Mouse (Mus musculus) forebrain, embryonic 11.5 days (tissue): ENCODE data around the gene Cmip. TPM values are rescaled to one million over a fixed set of nuclear protein-coding genes. Genes with fewer than 3 reads are reported as not detected.

ENCODE experiments used
- ATAC-seq: fragments of 200-750 bp; cut with Nextera tagmentation; replicated peaks from 2 replicates; pipeline ENCODE4 v1.8.0; 2017; ENCODE audit warnings: moderate TSS enrichment; ENCODE audit not compliant: low FRiP score
- DNase-seq: peaks from one replicate; pipeline ENCODE4 v3.0.0-alpha.2; 2017; ENCODE audit warnings: low spot score
- H3K27ac ChIP-seq: fragments of 300-500 bp; sonication (generic); 2 replicates; pipeline ENCODE4 v1.5.1; 2014; ENCODE audit warnings: low read depth, low read length
- H3K27me3 ChIP-seq: fragments of 300-500 bp; sonication (generic); 2 replicates; pipeline ENCODE4 v1.6.1; 2014; ENCODE audit warnings: mild to moderate bottlenecking, low read length, mixed read lengths; ENCODE audit not compliant: control insufficient read depth, insufficient read depth
- H3K36me3 ChIP-seq: fragments of 300-500 bp; sonication (generic); 2 replicates; pipeline ENCODE4 v1.6.1; 2014; ENCODE audit warnings: mild to moderate bottlenecking, low read length, moderate library complexity, mixed read lengths; ENCODE audit not compliant: control insufficient read depth, insufficient read depth
- H3K4me1 ChIP-seq: fragments of 300-500 bp; sonication (generic); replicated peaks from 2 replicates; pipeline ENCODE4 v1.6.1; 2014; ENCODE audit warnings: low read length, mixed read lengths; ENCODE audit not compliant: control insufficient read depth, insufficient read depth
- H3K4me2 ChIP-seq: fragments of 300-500 bp; sonication (generic); 2 replicates; pipeline ENCODE4 v1.6.1; 2014; ENCODE audit warnings: low read depth, mild to moderate bottlenecking, low read length, moderate library complexity, mixed read lengths; ENCODE audit not compliant: severe bottlenecking
- H3K4me3 ChIP-seq: fragments of 300-500 bp; sonication (generic); 2 replicates; pipeline ENCODE4 v1.5.1; 2014; ENCODE audit warnings: low read depth, low read length
- H3K9ac ChIP-seq: fragments of 300-500 bp; sonication (generic); 2 replicates; pipeline ENCODE4 v1.6.1; 2014; ENCODE audit warnings: low read length
- H3K9me3 ChIP-seq: fragments of 300-500 bp; sonication (generic); 2 replicates; pipeline ENCODE4 v1.6.1; 2016; ENCODE audit warnings: low read length, mixed read lengths; ENCODE audit not compliant: control insufficient read depth
- WGBS: fragments of 180-500 bp; shearing (Covaris S2); extraction: QIAGEN DNeasy Blood & Tissue Kit; methylation state at CpG from one replicate; pipeline ENCODE4 v1.1.7; 2014; 5-methylcytosine and 5-hydroxymethylcytosine counted together
- polyA plus RNA-seq: library from polyadenylated mRNA; unstranded; fragments of >200 nt; fragmentation: Nextera tagmentation; extraction: Ambion mirVana; gene quantifications from 2 replicates; pipeline ENCODE4 v1.2.1, GENCODE M21; 2014

Cmip gene
- 30.5 and 32.1 TPM in 2 replicates for polyA plus RNA-seq

DNA sequence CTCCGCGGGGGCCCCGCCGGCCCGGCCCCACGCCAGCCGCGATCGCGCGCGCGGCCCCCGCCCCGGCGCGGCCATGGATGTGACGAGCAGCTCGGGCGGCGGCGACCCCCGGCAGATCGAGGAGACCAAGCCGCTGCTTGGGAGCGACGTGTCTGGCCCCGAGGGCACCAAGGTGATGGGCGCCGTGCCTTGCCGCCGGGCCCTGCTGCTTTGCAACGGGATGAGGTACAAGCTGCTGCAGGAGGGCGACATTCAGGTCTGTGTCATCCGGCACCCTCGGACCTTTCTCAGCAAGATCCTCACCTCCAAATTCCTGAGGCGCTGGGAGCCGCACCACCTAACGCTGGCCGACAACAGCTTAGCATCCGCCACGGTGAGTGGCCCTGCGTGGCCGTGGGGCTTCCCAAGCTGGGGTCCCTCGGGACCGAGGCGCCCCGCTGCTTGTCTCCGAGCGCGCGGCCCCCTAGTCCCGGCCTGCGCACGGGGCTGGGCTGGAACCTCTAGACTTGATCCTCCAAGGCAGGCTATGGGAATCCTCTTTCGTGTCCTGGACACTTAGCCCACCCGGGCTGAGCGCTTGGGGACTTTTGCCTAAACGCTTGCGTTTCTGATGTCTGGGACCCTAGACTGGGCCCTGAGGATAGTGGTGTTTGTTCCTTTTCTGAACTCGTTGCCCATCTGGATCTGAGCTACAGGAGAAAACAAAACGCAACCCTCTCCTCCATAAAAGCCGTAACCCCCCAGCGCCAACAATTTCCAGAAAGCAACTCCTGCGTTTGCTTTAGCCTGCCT lies at the start of gene Cmip:
Cmip (plus strand) TSS at position 36 of the 792 bp plus-strand sequence.
- H3K4me2 ChIP-seq, result peak within 1 kb of the TSS; percentile 91
- ATAC-seq, result peak; percentile 28; the same call in 1 of the 2 replicates
- peak within 1 kb of the TSS; percentile 70 for H3K27ac ChIP-seq
- H3K4me3 ChIP-seq, result peak within 1 kb of the TSS; percentile 95
- H3K9me3 ChIP-seq, result no peaks in the 10 kb centered on the region
- WGBS, result under 1% methylated on average over 65 of the region's 65 CpGs
- H3K27me3 ChIP-seq, result no peaks in the 10 kb centered on the region
- H3K36me3 ChIP-seq, result no peaks in the 10 kb centered on the region
- H3K4me1 ChIP-seq, result peaks cover 32% of the 10 kb centered on the region; the same call in 1 of the 2 replicates
- DNase-seq, result peak; percentile 74
- peak within 1 kb of the TSS; percentile 95 for H3K9ac ChIP-seq

- no peak for DNase-seq
- ATAC-seq, result no peak
- Histone ChIP-seq H3K27ac (no peak overlapping the region), H3K36me3 (no peaks in the 10 kb centered on the region; the same call in 1 of the 2 replicates), H3K4me3 (no peak overlapping the region), H3K4me1 (no peaks in the 10 kb centered on the region), H3K4me2 (no peak overlapping the region), H3K27me3 (no peaks in the 10 kb centered on the region), H3K9ac (no peak overlapping the region), H3K9me3 (no peaks in the 10 kb centered on the region)
- WGBS, result 93% methylated on average over 12 of the region's 12 CpGs
Observed at GRCm38 (mm10) chr8:117209150-117209549, 47.7 kb upstream of the Cmip start.

- no peak overlapping the region for H3K9ac ChIP-seq
- no peaks in the 10 kb centered on the region for H3K27me3 ChIP-seq
- no peaks in the 10 kb centered on the region for H3K36me3 ChIP-seq
- H3K4me1 ChIP-seq, result no peaks in the 10 kb centered on the region
- H3K27ac ChIP-seq, result no peak overlapping the region
- no peak overlapping the region for H3K4me3 ChIP-seq
- DNase-seq (no peak), ATAC-seq (no peak)
- no peaks in the 10 kb centered on the region for H3K9me3 ChIP-seq
- H3K4me2 ChIP-seq, result no peak overlapping the region
- 90% methylated on average over 11 of the region's 11 CpGs for WGBS
Observed at GRCm38 (mm10) chr8:117212100-117212499, 44.8 kb upstream of the Cmip start.

DNA sequence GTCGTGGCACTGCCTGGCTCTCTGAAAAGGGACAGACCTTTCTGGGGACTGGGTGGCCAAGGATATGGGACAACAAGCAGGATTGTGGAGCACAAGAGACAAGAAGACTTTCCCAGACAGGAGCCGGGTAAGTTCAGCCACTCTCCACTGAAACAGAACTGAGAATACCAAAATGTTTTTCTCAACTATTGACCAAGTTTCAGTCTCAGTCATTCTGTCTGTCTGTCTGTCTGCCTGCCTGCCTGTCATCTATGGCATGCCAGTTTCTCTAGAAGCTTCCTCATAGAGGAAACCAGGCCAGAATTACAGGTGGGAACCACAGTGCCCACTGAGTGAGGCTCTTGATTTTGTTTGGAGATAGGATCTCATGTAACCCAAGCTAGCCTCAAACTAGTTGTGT lies 39.1 kb upstream of the Cmip start:
- H3K4me3 ChIP-seq, result no peak overlapping the region
- H3K9me3 ChIP-seq, result no peaks in the 10 kb centered on the region
- no peak overlapping the region for H3K4me2 ChIP-seq
- no peak overlapping the region for H3K27ac ChIP-seq
- ATAC-seq (no peak), DNase-seq (no peak)
- no peaks in the 10 kb centered on the region for H3K27me3 ChIP-seq
- no peak overlapping the region for H3K9ac ChIP-seq
- 92% methylated on average over 2 of the region's 2 CpGs for WGBS
- no peaks in the 10 kb centered on the region for H3K36me3 ChIP-seq
- no peaks in the 10 kb centered on the region for H3K4me1 ChIP-seq

- Histone ChIP-seq H3K27me3 (no peaks in the 10 kb centered on the region), H3K4me1 (no peaks in the 10 kb centered on the region), H3K4me2 (no peak overlapping the region), H3K9me3 (no peaks in the 10 kb centered on the region), H3K27ac (no peak overlapping the region), H3K9ac (no peak overlapping the region), H3K4me3 (no peak overlapping the region), H3K36me3 (no peaks in the 10 kb centered on the region)
- ATAC-seq (no peak), DNase-seq (no peak)
- 87% methylated on average over 6 of the region's 6 CpGs for WGBS
Observed at GRCm38 (mm10) chr8:117222396-117222795, 34.5 kb upstream of the Cmip start.

DNA sequence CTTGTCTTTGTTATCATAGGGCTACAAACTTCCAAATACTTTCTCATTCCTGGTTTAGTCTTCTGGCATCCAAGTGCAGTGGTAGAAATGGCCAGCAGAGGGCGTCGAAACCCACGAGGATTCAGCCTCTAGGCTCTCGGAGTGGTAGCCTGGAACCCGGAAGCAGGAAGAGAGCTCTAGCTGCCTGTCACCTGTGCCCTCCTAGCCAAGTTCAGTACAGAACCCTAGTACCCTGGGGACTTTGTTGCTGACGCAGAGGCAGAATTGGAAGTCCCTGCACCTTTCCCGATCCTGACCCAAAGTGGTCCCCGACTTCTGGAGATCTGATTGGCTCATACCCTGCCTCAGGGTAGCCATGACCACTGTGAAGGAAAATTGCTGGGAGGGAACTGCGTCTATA lies 32.2 kb upstream of the Cmip start:
- 14% methylated on average over 9 of the region's 9 CpGs for WGBS
- peak; percentile 80 for ATAC-seq
- H3K27me3 ChIP-seq, result no peaks in the 10 kb centered on the region

DNA sequence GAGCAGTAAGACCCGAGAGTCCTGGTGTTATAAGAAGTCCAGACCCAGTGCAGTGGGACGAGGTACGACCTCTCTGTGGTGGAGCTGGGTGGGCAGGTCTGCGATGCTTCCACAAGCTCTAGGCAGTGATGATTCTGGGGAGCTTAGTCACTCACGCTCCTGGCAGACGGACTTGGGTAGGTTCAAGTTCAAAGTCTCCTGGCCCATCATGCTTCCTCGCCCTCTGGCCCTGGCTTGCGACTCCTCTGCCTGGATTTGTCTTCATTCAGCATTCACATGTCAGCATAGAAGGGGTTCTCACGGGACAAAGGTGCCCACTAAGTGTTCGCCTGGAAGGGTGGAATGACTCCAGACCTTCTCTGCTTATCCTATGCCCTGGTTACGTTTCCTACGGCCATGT lies 30.6 kb upstream of the Cmip start:
- Histone ChIP-seq H3K4me2 (no peak overlapping the region), H3K4me1 (no peaks in the 10 kb centered on the region), H3K27me3 (no peaks in the 10 kb centered on the region), H3K9me3 (no peaks in the 10 kb centered on the region), H3K27ac (no peak overlapping the region), H3K36me3 (no peaks in the 10 kb centered on the region), H3K4me3 (no peak overlapping the region), H3K9ac (no peak overlapping the region)
- WGBS, result 88% methylated on average over 12 of the region's 12 CpGs
- DNase-seq (no peak), ATAC-seq (no peak)

More for the DNA sequence above, 32.2 kb upstream of the Cmip start:
- DNase-seq, result peak; percentile 91
- Histone ChIP-seq H3K9me3 (no peaks in the 10 kb centered on the region), H3K27ac (no peak overlapping the region), H3K36me3 (no peaks in the 10 kb centered on the region), H3K4me1 (no peaks in the 10 kb centered on the region), H3K9ac (no peak overlapping the region), H3K4me2 (peak overlapping the region; percentile 38; the same call in 1 of the 2 replicates), H3K4me3 (peak overlapping the region; percentile 21; the same call in 1 of the 2 replicates)

DNA sequence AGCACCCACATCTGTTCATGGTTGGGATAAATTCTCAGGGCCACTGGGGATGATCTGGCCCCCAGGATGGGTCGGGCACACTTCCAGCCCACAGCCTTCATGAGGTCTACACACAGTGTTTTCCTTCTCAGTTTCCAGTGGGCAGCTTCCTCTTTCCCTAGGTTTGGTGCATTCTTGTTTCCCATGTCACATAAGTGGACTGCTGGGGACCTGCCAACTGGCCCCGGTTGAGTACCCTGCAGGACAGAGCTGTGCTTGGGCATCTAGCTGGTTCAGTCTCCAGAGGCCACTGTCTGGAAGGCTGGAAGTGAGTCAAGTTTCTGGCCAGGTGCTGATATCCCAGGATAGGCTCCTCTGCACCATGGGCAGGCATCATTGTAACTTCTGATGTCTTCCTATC lies 29.5 kb upstream of the Cmip start:
- 84% methylated on average over 2 of the region's 2 CpGs for WGBS
- no peak overlapping the region for H3K9ac ChIP-seq
- no peak overlapping the region for H3K4me2 ChIP-seq
- no peaks in the 10 kb centered on the region for H3K27me3 ChIP-seq
- no peak overlapping the region for H3K4me3 ChIP-seq
- no peak for DNase-seq
- no peak for ATAC-seq
- H3K4me1 ChIP-seq, result no peaks in the 10 kb centered on the region
- no peaks in the 10 kb centered on the region for H3K9me3 ChIP-seq
- no peak overlapping the region for H3K27ac ChIP-seq
- H3K36me3 ChIP-seq, result no peaks in the 10 kb centered on the region

GRCm38 (mm10) chr8:117233199-117233598 lies 23.7 kb upstream of the Cmip start:
- no peaks in the 10 kb centered on the region for H3K27me3 ChIP-seq
- H3K4me2 ChIP-seq, result no peak overlapping the region
- 91% methylated on average over 7 of the region's 7 CpGs for WGBS
- no peak overlapping the region for H3K9ac ChIP-seq
- no peaks in the 10 kb centered on the region for H3K9me3 ChIP-seq
- DNase-seq, result no peak
- ATAC-seq, result no peak
- H3K27ac ChIP-seq, result no peak overlapping the region
- H3K36me3 ChIP-seq, result no peaks in the 10 kb centered on the region
- H3K4me3 ChIP-seq, result no peak overlapping the region
- no peaks in the 10 kb centered on the region for H3K4me1 ChIP-seq
